Mouse (Mus musculus) bone marrow, adult 2 months (tissue): Measurements from ENCODE around the gene Elfn2.

Source experiments
- CTCF ChIP-seq: fragments of 200-500 bp; IDR thresholded peaks from 2 replicates; pipeline ENCODE4 v1.5.1; 2011; ENCODE audit warnings: low read length, control low read depth; ENCODE audit not compliant: control insufficient read depth, insufficient read depth
- POLR2A ChIP-seq: fragments of 200-500 bp; IDR thresholded peaks from 2 replicates; pipeline ENCODE4 v1.6.1; 2011; ENCODE audit warnings: low read depth, mild to moderate bottlenecking, control low read depth, low read length, borderline replicate concordance; ENCODE audit not compliant: control insufficient read depth

DNA sequence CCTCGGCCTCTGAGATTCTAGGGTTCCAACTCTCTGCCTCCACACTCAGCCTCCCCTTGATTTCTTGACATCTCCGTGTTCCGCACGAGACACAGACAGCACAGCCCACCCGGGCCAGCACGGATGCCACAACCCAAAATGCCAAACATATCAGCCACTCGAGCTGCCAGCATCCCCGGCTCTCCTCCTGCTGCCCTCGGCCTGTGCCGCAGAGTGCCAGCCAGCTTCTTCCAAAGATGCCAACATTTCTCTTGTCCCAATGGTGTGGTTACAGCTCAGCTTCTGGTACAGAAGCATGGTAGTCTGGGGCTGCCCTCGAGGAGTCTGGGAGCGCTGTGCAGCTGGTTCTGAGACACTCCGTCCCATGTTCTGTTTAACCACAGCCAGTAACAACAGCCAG lies 92.3 kb downstream of the Elfn2 start:
- TF ChIP-seq POLR2A (no peak), CTCF (no peak)
